Comparison of ENCODE assay signal across 25 mouse cellular contexts in genomic region chr11:72769061-72769460, GRCm38 (mm10). TPM values are rescaled to one million over a fixed set of nuclear protein-coding genes. Genes with fewer than 3 reads are reported as not detected.
DNase-seq lines count a peak whose midpoint lies in the region; ATAC-seq and TF ChIP-seq lines count a peak whose summit lies in the region.
"Had no signal": no experiment of that assay in that cellular context is flagged by ENCODE, and none has a peak within 500 bp of the region (broad histone marks: within the 10 kb centered on the region; RNA-seq: fewer than 3 reads in every experiment).

No protein-coding gene starts in this region.

- H3K27ac ChIP-seq in stomach, embryonic 14.5 days (ENCODE audit: low read length): peak overlapping the region; percentile 55; the same call in 1 of the 2 replicates
- H3K27ac ChIP-seq in stomach, postnatal 0 days (replicated peaks): no peak overlapping the region
- H3K27ac ChIP-seq: embryonic facial prominence, embryonic 15.5 days; forebrain, embryonic 10.5 days; heart, adult 2 months; heart, embryonic 15.5 days; hindbrain, embryonic 13.5 days had no signal

- H3K4me1 ChIP-seq in stomach, embryonic 14.5 days (ENCODE audit: control insufficient read depth, insufficient read depth, low read length): 0 out of 2 replicates have a peak, but pooled peaks cover 2% of the 10 kb centered on the region
- H3K4me1 ChIP-seq in stomach, postnatal 0 days (replicated peaks; ENCODE audit: control insufficient read depth, insufficient read depth): no peaks in the 10 kb centered on the region
- H3K4me1 ChIP-seq: embryonic facial prominence, embryonic 15.5 days; heart, embryonic 15.5 days had no signal

- no peak overlapping the region for H3K4me3 ChIP-seq in stomach, embryonic 14.5 days (ENCODE audit: low read depth, low read length)
- no peak overlapping the region for H3K4me3 ChIP-seq in stomach, postnatal 0 days (ENCODE audit: low read depth, low read length)
- H3K4me3 ChIP-seq: embryonic facial prominence, embryonic 15.5 days; erythroblast, embryonic 14.5 days; forebrain, embryonic 10.5 days; heart, adult 2 months; heart, embryonic 15.5 days; hindbrain, embryonic 13.5 days had no signal

- 82% methylated on average over 3 of the region's 3 CpGs for WGBS in stomach, embryonic 14.5 days
- WGBS in stomach, postnatal 0 days: 67% methylated on average over 3 of the region's 3 CpGs

- peaks cover 22% of the 10 kb centered on the region for H3K36me3 ChIP-seq in stomach, embryonic 14.5 days (ENCODE audit: control insufficient read depth, insufficient read depth, low read length)
- peaks cover 8% of the 10 kb centered on the region; the same call in 1 of the 2 replicates for H3K36me3 ChIP-seq in stomach, postnatal 0 days (ENCODE audit: control insufficient read depth, insufficient read depth, low read length)

- H3K27me3 ChIP-seq in stomach, embryonic 14.5 days (ENCODE audit: control insufficient read depth, insufficient read depth, low read length): no peaks in the 10 kb centered on the region
- H3K27me3 ChIP-seq in stomach, postnatal 0 days (ENCODE audit: control insufficient read depth, insufficient read depth, low read length): no peaks in the 10 kb centered on the region
- H3K27me3 ChIP-seq: embryonic facial prominence, embryonic 15.5 days; heart, embryonic 15.5 days; hindbrain, embryonic 13.5 days had no signal

- TF ChIP-seq CTCF in stomach, postnatal 0 days (IDR thresholded peaks at IDR 0.05; ENCODE audit: low read depth): no peak

- no peak overlapping the region for H3K9ac ChIP-seq in stomach, embryonic 14.5 days (replicated peaks; ENCODE audit: low read depth, low read length)
- H3K9ac ChIP-seq in stomach, postnatal 0 days (ENCODE audit: low read length): no peak overlapping the region
- H3K9ac ChIP-seq: embryonic facial prominence, embryonic 15.5 days; heart, embryonic 15.5 days; hindbrain, embryonic 13.5 days had no signal

- DNase-seq in frontal cortex, postnatal 25 days (ENCODE audit: low spot score in 2 of 2): no peak
- DNase-seq in left cerebral cortex, postnatal 14 days (ENCODE audit: low spot score in 2 of 2): peak; percentile 33 to 76
- no peak for DNase-seq in left cerebral cortex, adult 18-20 months (ENCODE audit: low spot score in 2 of 2)
- no peak for DNase-seq in stomach, postnatal 0 days (ENCODE audit: low spot score)
- no peak for DNase-seq in yolk sac, embryonic 10.5 days (ENCODE audit: low spot score)
- DNase-seq: adrenal gland, adult 8-10 months; B cell, adult 2 months; cerebellum, adult 11 months; cerebellum, adult 8-10 months; cerebellum, postnatal 14 days; embryo, embryonic 11 days; gastrocnemius, postnatal 14 days; heart, adult 2 months; heart, postnatal 14 days had no signal

- intact Hi-C loops in left cerebral cortex, postnatal 14 days (cut with DNase I): no loop called here

- no peak for TF ChIP-seq EP300 in stomach, postnatal 0 days (optimal IDR thresholded peaks at IDR 0.05)

- H3K4me2 ChIP-seq in stomach, embryonic 14.5 days (replicated peaks; ENCODE audit: low read depth, low read length): no peak overlapping the region
- no peak overlapping the region for H3K4me2 ChIP-seq in stomach, postnatal 0 days (replicated peaks; ENCODE audit: low read depth)
- H3K4me2 ChIP-seq: embryonic facial prominence, embryonic 15.5 days; heart, embryonic 11.5 days; heart, embryonic 15.5 days; hindbrain, embryonic 13.5 days had no signal

- ATAC-seq in frontal cortex, adult (ENCODE audit: low TSS enrichment): peak; percentile 63; the same call in 1 of the 2 replicates
- ATAC-seq in stomach, embryonic 14.5 days (ENCODE audit: insufficient number of reproducible peaks, insufficient read depth, low FRiP score, low read depth): no peak
- no peak for ATAC-seq in stomach, postnatal 0 days (ENCODE audit: low FRiP score, low TSS enrichment)
- ATAC-seq: CD4-positive, CD25-positive, alpha-beta regulatory T cell, adult 4 months; forebrain, embryonic 14.5 days had no signal

- H3K9me3 ChIP-seq in stomach, embryonic 14.5 days (ENCODE audit: control insufficient read depth, low read depth, low read length): no peaks in the 10 kb centered on the region
- H3K9me3 ChIP-seq in stomach, postnatal 0 days (ENCODE audit: control insufficient read depth, low read length): no peaks in the 10 kb centered on the region
- H3K9me3 ChIP-seq: embryonic facial prominence, embryonic 15.5 days; forebrain, embryonic 10.5 days; G1E; heart, embryonic 15.5 days; hindbrain, embryonic 13.5 days had no signal

RNA-seq across cellular contexts. Expression of gene Cyb5d2, which starts 26.9 kb away (rescaled TPM):
- 10 to 100 TPM; 11.6 to 13.1 TPM for total RNA-seq in left cerebral cortex, postnatal 14 days (2021)
- total RNA-seq in left cerebral cortex, adult 18-20 months (2021): 10 to 100 TPM; 17.0 to 18.3 TPM
- polyA plus RNA-seq in stomach, embryonic 14.5 days (2014; fragmentation: Nextera tagmentation; extraction: Ambion mirVana): 4.1 and 5.3 TPM in 2 replicates
- 3.7 and 3.9 TPM in 2 replicates for polyA plus RNA-seq in stomach, postnatal 0 days (2015; fragmentation: Nextera tagmentation; extraction: Ambion mirVana)

RNA-seq across cellular contexts. Expression of gene Zzef1, which starts 27.0 kb away (rescaled TPM):
- 10 to 100 TPM; 46.9 to 50.0 TPM for total RNA-seq in left cerebral cortex, postnatal 14 days (2021)
- 10 to 100 TPM; 37.3 to 43.8 TPM for total RNA-seq in left cerebral cortex, adult 18-20 months (2021)
- 12.7 and 13.8 TPM in 2 replicates for polyA plus RNA-seq in stomach, embryonic 14.5 days (2014; fragmentation: Nextera tagmentation; extraction: Ambion mirVana)
- 5.2 and 5.4 TPM in 2 replicates for polyA plus RNA-seq in stomach, postnatal 0 days (2015; fragmentation: Nextera tagmentation; extraction: Ambion mirVana)

Comparison
In these comparisons a context has a peak if more than half of its experiments do, and no peak if none do; other contexts are left out.
1. DNase-seq: peak in left cerebral cortex, postnatal 14 days (2 of 2); none in frontal cortex, postnatal 25 days (0 of 2), left cerebral cortex, adult 18-20 months (0 of 2), stomach, postnatal 0 days (single experiment) and yolk sac, embryonic 10.5 days (single experiment).